Mouse (Mus musculus): ENCODE data around the gene Gm10643. TPM values are rescaled to one million over a fixed set of nuclear protein-coding genes. Genes with fewer than 3 reads are reported as not detected.

The Gm10643 gene
- polyA plus RNA-seq, 1 experiment from 2014 or later = 3.0 TPM

- Histone ChIP-seq H3K9me3 (replicated peaks) (no peaks in the 10 kb centered on the region), H3K27ac (no peak overlapping the region), H3K36me3 (no peaks in the 10 kb centered on the region), H3K4me1 (peaks cover 9% of the 10 kb centered on the region), H3K27me3 (peaks cover 52% of the 10 kb centered on the region), H3K9ac (no peak overlapping the region), H3K4me3 (no peak overlapping the region), H3K4me2 (replicated peaks) (no peak overlapping the region)
- ATAC-seq (ENCODE audit: low FRiP score) = no peak
- 12% methylated on average over 10 of the region's 10 CpGs for WGBS
Observed at GRCm38 (mm10) chr8:84027449-84027848, 37.5 kb downstream of the Gm10643 start.

- peaks cover 68% of the 10 kb centered on the region for H3K27me3 ChIP-seq
- peaks cover 13% of the 10 kb centered on the region for H3K4me1 ChIP-seq
- peak; percentile 82 for ATAC-seq (ENCODE audit: low FRiP score)
- H3K9me3 ChIP-seq (replicated peaks) = no peaks in the 10 kb centered on the region
- peak overlapping the region; percentile 45 for H3K4me3 ChIP-seq
- no peaks in the 10 kb centered on the region for H3K36me3 ChIP-seq
- WGBS = under 1% methylated on average over 40 of the region's 41 CpGs
- H3K9ac ChIP-seq = peak overlapping the region; percentile 60
- H3K4me2 ChIP-seq (replicated peaks) = peak overlapping the region; percentile 85
- H3K27ac ChIP-seq = no peak overlapping the region
Observed at GRCm38 (mm10) chr8:84025863-84026262, 39.1 kb downstream of the Gm10643 start.

- Histone ChIP-seq H3K36me3 (no peaks in the 10 kb centered on the region), H3K4me3 (no peak overlapping the region), H3K9me3 (replicated peaks) (no peaks in the 10 kb centered on the region), H3K4me2 (replicated peaks) (no peak overlapping the region), H3K4me1 (peaks cover 13% of the 10 kb centered on the region), H3K9ac (no peak overlapping the region), H3K27me3 (peaks cover 75% of the 10 kb centered on the region), H3K27ac (no peak overlapping the region)
- no peak for ATAC-seq (ENCODE audit: low FRiP score)
- WGBS = 15% methylated on average over 10 of the region's 10 CpGs
Observed at GRCm38 (mm10) chr8:84024171-84024570, 40.8 kb downstream of the Gm10643 start.

GRCm38 (mm10) chr8:84023631-84024030 is 41.3 kb downstream of the Gm10643 start:
- Histone ChIP-seq H3K27me3 (peaks cover 75% of the 10 kb centered on the region), H3K36me3 (no peaks in the 10 kb centered on the region), H3K9me3 (replicated peaks) (no peaks in the 10 kb centered on the region), H3K27ac (no peak overlapping the region), H3K9ac (no peak overlapping the region), H3K4me2 (replicated peaks) (no peak overlapping the region), H3K4me3 (no peak overlapping the region), H3K4me1 (peaks cover 13% of the 10 kb centered on the region)
- no peak for ATAC-seq (ENCODE audit: low FRiP score)
- 74% methylated on average over 1 of the region's 1 CpGs for WGBS

- Histone ChIP-seq H3K9me3 (replicated peaks) (no peaks in the 10 kb centered on the region), H3K4me2 (replicated peaks) (no peak overlapping the region), H3K4me1 (peaks cover 13% of the 10 kb centered on the region), H3K27ac (no peak overlapping the region), H3K27me3 (peaks cover 69% of the 10 kb centered on the region), H3K9ac (no peak overlapping the region), H3K36me3 (no peaks in the 10 kb centered on the region), H3K4me3 (no peak overlapping the region)
- no peak for ATAC-seq (ENCODE audit: low FRiP score)
- WGBS = 51% methylated on average over 5 of the region's 5 CpGs
Observed at GRCm38 (mm10) chr8:84023085-84023484, 41.9 kb downstream of the Gm10643 start.

GRCm38 (mm10) chr8:84021569-84021968 is 43.4 kb downstream of the Gm10643 start:
- H3K4me1 ChIP-seq = peaks cover 13% of the 10 kb centered on the region
- no peaks in the 10 kb centered on the region for H3K9me3 ChIP-seq (replicated peaks)
- H3K4me3 ChIP-seq = no peak overlapping the region
- H3K4me2 ChIP-seq (replicated peaks) = peak overlapping the region; percentile 21; the same call in 1 of the 2 replicates
- peak overlapping the region; percentile 24; the same call in 1 of the 2 replicates for H3K9ac ChIP-seq
- H3K27ac ChIP-seq = no peak overlapping the region
- no peak for ATAC-seq (ENCODE audit: low FRiP score)
- H3K27me3 ChIP-seq = peaks cover 60% of the 10 kb centered on the region
- H3K36me3 ChIP-seq = no peaks in the 10 kb centered on the region
- 39% methylated on average over 12 of the region's 12 CpGs for WGBS

- Histone ChIP-seq H3K4me2 (replicated peaks) (peak within 1 kb of the TSS; percentile 21; the same call in 1 of the 2 replicates), H3K4me3 (no peak within 1 kb of the TSS)
- no peak for ATAC-seq (ENCODE audit: low FRiP score)
Observed at GRCm38 (mm10) chr8:84021096-84021495, 43.8 kb downstream of the Gm10643 start, which contains the start of gene Palm3. TSS of gene Palm3 (plus strand) at chr8:84021471.

GRCm38 (mm10) chr8:84019738-84020137 is 45.2 kb downstream of the Gm10643 start:
- WGBS = 84% methylated on average over 9 of the region's 9 CpGs
- peaks cover 4% of the 10 kb centered on the region for H3K4me1 ChIP-seq
- ATAC-seq (ENCODE audit: low FRiP score) = no peak
- no peaks in the 10 kb centered on the region for H3K9me3 ChIP-seq (replicated peaks)
- H3K36me3 ChIP-seq = no peaks in the 10 kb centered on the region
- peaks cover 47% of the 10 kb centered on the region for H3K27me3 ChIP-seq
- H3K9ac ChIP-seq = no peak overlapping the region
- H3K4me3 ChIP-seq = no peak overlapping the region
- no peak overlapping the region for H3K27ac ChIP-seq
- no peak overlapping the region for H3K4me2 ChIP-seq (replicated peaks)

More at GRCm38 (mm10) chr8:84021096-84021495, 43.8 kb downstream of the Gm10643 start, which contains the start of gene Palm3:
- 5% methylated on average over 17 of the region's 18 CpGs for WGBS
- Histone ChIP-seq H3K27me3 (peaks cover 55% of the 10 kb centered on the region), H3K27ac (no peak within 1 kb of the TSS), H3K36me3 (no peaks in the 10 kb centered on the region), H3K9me3 (replicated peaks) (no peaks in the 10 kb centered on the region), H3K4me1 (peaks cover 8% of the 10 kb centered on the region), H3K9ac (peak within 1 kb of the TSS; percentile 24; the same call in 1 of the 2 replicates)

GRCm38 (mm10) chr8:84015833-84016232 is 49.1 kb downstream of the Gm10643 start:
- H3K27ac ChIP-seq = no peak overlapping the region
- peaks cover 48% of the 10 kb centered on the region for H3K27me3 ChIP-seq
- no peak overlapping the region for H3K4me3 ChIP-seq
- no peak overlapping the region for H3K4me2 ChIP-seq (replicated peaks)
- no peak for ATAC-seq (ENCODE audit: low FRiP score)
- no peaks in the 10 kb centered on the region for H3K36me3 ChIP-seq
- no peak overlapping the region for H3K9ac ChIP-seq
- H3K4me1 ChIP-seq = peaks cover 17% of the 10 kb centered on the region
- no peaks in the 10 kb centered on the region for H3K9me3 ChIP-seq (replicated peaks)
- WGBS = 95% methylated on average over 5 of the region's 5 CpGs

MicroRNAs encoded within 50 kb of the gene (microRNA counts, 519-probe panel; counts per million panel counts)
- 2,497 counts per million, percentile 64 among the panel's probes with 10 or more counts for microRNA mmu-miR-709

Small RNAs within 50 kb of the gene (microRNA-seq; reads per million reads assigned to microRNA genes)
- gene Mir709 = not detected

Other genes with a start within 250 kb of the Gm10643 start
- gene Adgrl1, start 165.0 kb downstream of the Gm10643 start, polyA plus RNA-seq (2016; fragmentation: Nextera tagmentation; extraction: Ambion mirVana) = 38.7 and 41.5 TPM in 2 replicates
- gene Gm10644, start 109.9 kb downstream of the Gm10643 start, polyA plus RNA-seq (2016; fragmentation: Nextera tagmentation; extraction: Ambion mirVana) = 1.0 and 1.1 TPM in 2 replicates
- 37.6 and 40.9 TPM in 2 replicates for gene Asf1b, start 109.6 kb downstream of the Gm10643 start, polyA plus RNA-seq (2016; fragmentation: Nextera tagmentation; extraction: Ambion mirVana)
- gene Prkaca, start 92.1 kb downstream of the Gm10643 start, polyA plus RNA-seq (2016; fragmentation: Nextera tagmentation; extraction: Ambion mirVana) = 201 and 213 TPM in 2 replicates
- gene Samd1, start 67.5 kb downstream of the Gm10643 start, polyA plus RNA-seq (2016; fragmentation: Nextera tagmentation; extraction: Ambion mirVana) = 8.5 and 9.8 TPM in 2 replicates
- gene 1700067K01Rik, start 63.6 kb downstream of the Gm10643 start, polyA plus RNA-seq (2016; fragmentation: Nextera tagmentation; extraction: Ambion mirVana) = 0.89 and 1.5 TPM in 2 replicates
- not detected in 2 replicates for gene 2210011C24Rik, start 53.0 kb downstream of the Gm10643 start, polyA plus RNA-seq (2016; fragmentation: Nextera tagmentation; extraction: Ambion mirVana)
- 8.6 and 10.9 TPM in 2 replicates for gene Palm3, start 43.7 kb downstream of the Gm10643 start, polyA plus RNA-seq (2016; fragmentation: Nextera tagmentation; extraction: Ambion mirVana)
- 0.14 and 0.33 TPM in 2 replicates for gene Il27ra, start 22.5 kb downstream of the Gm10643 start, polyA plus RNA-seq (2016; fragmentation: Nextera tagmentation; extraction: Ambion mirVana)
- gene Rln3, start 20.1 kb downstream of the Gm10643 start, polyA plus RNA-seq (2016; fragmentation: Nextera tagmentation; extraction: Ambion mirVana) = not detected in 2 replicates
- 8.9 and 9.4 TPM in 2 replicates for gene Rfx1, start 1.7 kb upstream of the Gm10643 start, polyA plus RNA-seq (2016; fragmentation: Nextera tagmentation; extraction: Ambion mirVana)
- 16.4 and 19.7 TPM in 2 replicates for gene Dcaf15, start 39.6 kb upstream of the Gm10643 start, polyA plus RNA-seq (2016; fragmentation: Nextera tagmentation; extraction: Ambion mirVana)
- gene Podnl1, start 60.9 kb upstream of the Gm10643 start, polyA plus RNA-seq (2016; fragmentation: Nextera tagmentation; extraction: Ambion mirVana) = 0.39 and 0.50 TPM in 2 replicates
- 21.6 and 21.7 TPM in 2 replicates for gene Cc2d1a, start 82.8 kb upstream of the Gm10643 start, polyA plus RNA-seq (2016; fragmentation: Nextera tagmentation; extraction: Ambion mirVana)
- 1.6 and 1.9 TPM in 2 replicates for gene 4930432K21Rik, start 82.9 kb upstream of the Gm10643 start, polyA plus RNA-seq (2016; fragmentation: Nextera tagmentation; extraction: Ambion mirVana)
- 5.8 and 7.2 TPM in 2 replicates for gene Nanos3, start 120.1 kb upstream of the Gm10643 start, polyA plus RNA-seq (2016; fragmentation: Nextera tagmentation; extraction: Ambion mirVana)
- 57.5 and 59.0 TPM in 2 replicates for gene Zswim4, start 171.9 kb upstream of the Gm10643 start, polyA plus RNA-seq (2016; fragmentation: Nextera tagmentation; extraction: Ambion mirVana)
- gene D8Ertd738e, start 184.6 kb upstream of the Gm10643 start, polyA plus RNA-seq (2016; fragmentation: Nextera tagmentation; extraction: Ambion mirVana) = 255 and 266 TPM in 2 replicates
- gene Mri1, start 192.2 kb upstream of the Gm10643 start, polyA plus RNA-seq (2016; fragmentation: Nextera tagmentation; extraction: Ambion mirVana) = 57.3 and 62.9 TPM in 2 replicates
- gene Ccdc130, start 205.2 kb upstream of the Gm10643 start, polyA plus RNA-seq (2016; fragmentation: Nextera tagmentation; extraction: Ambion mirVana) = 18.4 and 22.0 TPM in 2 replicates

Measured in hindbrain, embryonic 12.5 days (tissue).